Mouse (Mus musculus) neural tube, embryonic 11.5 days (tissue): ENCODE data around the gene Catspere2. TPM values are rescaled to one million over a fixed set of nuclear protein-coding genes. Genes with fewer than 3 reads are reported as not detected.
"Not testable (repeated sequence)": the region's sequence is repeated elsewhere in the genome, so short reads cannot be mapped to it uniquely, and the experiment has no call there.

Source experiments
- ATAC-seq: fragments of 200-750 bp; cut with Nextera tagmentation; 2 replicates; pipeline ENCODE4 v1.8.0; 2017; ENCODE audit warnings: moderate number of reproducible peaks, mild to moderate bottlenecking, moderate TSS enrichment, moderate library complexity; ENCODE audit not compliant: insufficient read depth, low FRiP score, low TSS enrichment
- DNase-seq: peaks from one replicate; pipeline ENCODE4 v3.0.0-alpha.2; 2015; ENCODE audit warnings: low spot score
- H3K27ac ChIP-seq: fragments of 300-500 bp; sonication (generic); 2 replicates; pipeline ENCODE4 v1.5.1; 2014; ENCODE audit warnings: low read depth, mild to moderate bottlenecking, low read length
- H3K27me3 ChIP-seq: fragments of 300-500 bp; sonication (generic); 2 replicates; pipeline ENCODE4 v1.6.1; 2014; ENCODE audit warnings: mild to moderate bottlenecking, low read length, mixed read lengths; ENCODE audit not compliant: control insufficient read depth, insufficient read depth
- H3K36me3 ChIP-seq: fragments of 300-500 bp; sonication (generic); 2 replicates; pipeline ENCODE4 v1.6.1; 2014; ENCODE audit warnings: mild to moderate bottlenecking, low read length, moderate library complexity, mixed read lengths; ENCODE audit not compliant: control insufficient read depth, insufficient read depth
- H3K4me1 ChIP-seq: fragments of 300-500 bp; sonication (generic); 2 replicates; pipeline ENCODE4 v1.6.1; 2014; ENCODE audit warnings: low read length, mixed read lengths; ENCODE audit not compliant: control insufficient read depth, insufficient read depth
- H3K4me2 ChIP-seq: fragments of 300-500 bp; sonication (generic); 2 replicates; pipeline ENCODE4 v1.6.1; 2014; ENCODE audit warnings: low read depth, mild to moderate bottlenecking, moderate library complexity
- H3K4me3 ChIP-seq: fragments of 300-500 bp; sonication (generic); 2 replicates; pipeline ENCODE4 v1.5.1; 2014; ENCODE audit warnings: low read depth, low read length
- H3K9ac ChIP-seq: fragments of 300-500 bp; sonication (generic); 2 replicates; pipeline ENCODE4 v1.6.1; 2014; ENCODE audit warnings: mild to moderate bottlenecking, low read length
- H3K9me3 ChIP-seq: fragments of 300-500 bp; sonication (generic); 2 replicates; pipeline ENCODE4 v1.6.1; 2016; ENCODE audit warnings: low read length; ENCODE audit not compliant: control insufficient read depth
- WGBS: fragments of 180-500 bp; shearing (Covaris S2); extraction: QIAGEN DNeasy Blood & Tissue Kit; methylation state at CpG from one replicate; pipeline ENCODE4 v1.1.7; 2014; 5-methylcytosine and 5-hydroxymethylcytosine counted together
- polyA plus RNA-seq: library from polyadenylated mRNA; unstranded; fragments of >200 nt; fragmentation: Nextera tagmentation; extraction: Ambion mirVana; gene quantifications from 2 replicates; pipeline ENCODE4 v1.2.1, GENCODE M21; 2014

The Catspere2 gene
- 0.09 and 0.11 TPM in 2 replicates for polyA plus RNA-seq

DNA sequence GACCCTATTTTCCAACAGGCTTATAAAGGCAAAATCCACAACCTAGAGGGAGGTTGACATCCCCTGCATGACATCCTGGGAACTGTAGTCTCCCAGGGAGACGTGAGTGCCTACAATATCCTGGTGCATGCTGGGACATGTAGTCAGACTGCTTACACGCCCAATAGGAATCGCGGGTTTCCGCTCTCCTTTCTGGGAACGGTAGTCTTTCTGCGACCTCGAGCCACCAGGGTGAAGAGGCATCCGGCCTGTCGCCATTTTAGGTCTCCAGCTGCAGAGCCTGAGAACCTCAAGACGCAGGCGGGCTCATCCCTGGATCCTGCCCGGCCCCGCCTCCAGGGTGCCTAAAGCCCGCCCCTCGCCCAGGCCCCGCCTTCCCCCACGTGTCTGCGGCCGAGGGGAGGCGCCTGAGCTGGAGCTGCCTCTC lies at the start of gene Catspere2:
Gene Catspere2 (plus strand): TSS at position 400 of the 427 bp plus-strand sequence.
- H3K27ac ChIP-seq, H3K4me1 ChIP-seq, H3K36me3 ChIP-seq, H3K27me3 ChIP-seq, H3K9me3 ChIP-seq: not testable (repeated sequence)
- Histone ChIP-seq H3K9ac (peak within 1 kb of the TSS; percentile 37), H3K4me3 (peak within 1 kb of the TSS; percentile 53), H3K4me2 (peak within 1 kb of the TSS; percentile 49)
- DNase-seq: peak; percentile 90
- peak; percentile 97 for ATAC-seq
- whole genome bisulfite sequencing: under 1% methylated on average over 18 of the region's 21 CpGs

GRCm38 (mm10) chr1:177940422-177940977 lies 42.7 kb upstream of the Catspere2 start:
- ATAC-seq (0 out of 2 replicates have a peak, but pooled peaks have one; percentile 41), DNase-seq (peak; percentile 13)
- H3K36me3 ChIP-seq, H3K4me2 ChIP-seq, H3K9me3 ChIP-seq, H3K27ac ChIP-seq, H3K4me3 ChIP-seq, H3K9ac ChIP-seq, H3K27me3 ChIP-seq, H3K4me1 ChIP-seq: not testable (repeated sequence)
- 2% methylated on average over 3 of the region's 4 CpGs for WGBS

- WGBS: 72% methylated on average over 1 of the region's 1 CpGs
- Histone ChIP-seq H3K27me3 (no peaks in the 10 kb centered on the region), H3K9ac (no peak overlapping the region), H3K4me3 (no peak overlapping the region), H3K4me1 (no peaks in the 10 kb centered on the region), H3K36me3 (no peaks in the 10 kb centered on the region), H3K4me2 (no peak overlapping the region), H3K9me3 (no peaks in the 10 kb centered on the region), H3K27ac (no peak overlapping the region)
- DNase-seq (no peak), ATAC-seq (no peak)
These were observed 1.9 kb upstream of the Catspere2 start for GRCm38 (mm10) chr1:177981276-177981675.

GRCm38 (mm10) chr1:177983582-177983981 lies 359 bp downstream of the Catspere2 start:
- ATAC-seq: peak; percentile 64
- peak overlapping the region; percentile 53 for H3K4me3 ChIP-seq
- not testable (repeated sequence) for H3K36me3 ChIP-seq, H3K4me1 ChIP-seq, H3K27ac ChIP-seq, H3K27me3 ChIP-seq, DNase-seq, H3K9me3 ChIP-seq
- peak overlapping the region; percentile 49 for H3K4me2 ChIP-seq
- WGBS: under 1% methylated on average over 24 of the region's 41 CpGs
- H3K9ac ChIP-seq: peak overlapping the region; percentile 37

DNA sequence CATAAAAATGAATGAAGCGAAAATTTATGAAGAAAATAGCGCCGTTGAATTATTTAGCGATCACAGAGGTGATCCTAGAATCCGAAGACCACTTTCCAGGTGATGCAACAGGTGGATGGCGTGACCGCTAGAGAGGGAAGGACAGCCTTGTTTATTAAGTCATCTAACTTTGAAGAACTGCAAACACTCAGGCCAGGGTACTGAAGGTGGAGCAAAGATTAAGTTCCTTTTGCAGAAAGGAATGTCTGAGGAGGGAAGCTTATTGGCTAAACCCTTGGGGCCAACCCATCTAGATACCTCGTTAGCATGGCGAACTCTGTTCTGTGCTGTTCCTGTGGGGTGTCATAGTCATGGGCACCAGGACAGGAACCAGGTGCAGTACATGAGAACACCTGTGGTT lies 983 bp downstream of the Catspere2 start:
- H3K4me3 ChIP-seq: no peak overlapping the region
- H3K4me1 ChIP-seq: no peaks in the 10 kb centered on the region
- no peaks in the 10 kb centered on the region for H3K27me3 ChIP-seq
- H3K36me3 ChIP-seq: no peaks in the 10 kb centered on the region
- ATAC-seq (no peak), DNase-seq (no peak)
- 61% methylated on average over 9 of the region's 9 CpGs for WGBS
- no peak overlapping the region for H3K27ac ChIP-seq
- H3K9ac ChIP-seq: no peak overlapping the region
- no peak overlapping the region for H3K4me2 ChIP-seq
- no peaks in the 10 kb centered on the region for H3K9me3 ChIP-seq

GRCm38 (mm10) chr1:177987476-177987875 lies 4.3 kb downstream of the Catspere2 start:
- WGBS: 61% methylated on average over 1 of the region's 1 CpGs
- not testable (repeated sequence) for H3K27me3 ChIP-seq, H3K4me2 ChIP-seq, DNase-seq, H3K9ac ChIP-seq, H3K4me1 ChIP-seq, H3K36me3 ChIP-seq, H3K27ac ChIP-seq, H3K9me3 ChIP-seq, H3K4me3 ChIP-seq, ATAC-seq

GRCm38 (mm10) chr1:178072798-178073197 lies 89.6 kb downstream of the Catspere2 start:
- not testable (repeated sequence) for DNase-seq, H3K4me1 ChIP-seq, H3K27me3 ChIP-seq, H3K9ac ChIP-seq, H3K36me3 ChIP-seq, H3K9me3 ChIP-seq, ATAC-seq, H3K27ac ChIP-seq, H3K4me2 ChIP-seq, H3K4me3 ChIP-seq
- WGBS: 61% methylated on average over 4 of the region's 4 CpGs

DNA sequence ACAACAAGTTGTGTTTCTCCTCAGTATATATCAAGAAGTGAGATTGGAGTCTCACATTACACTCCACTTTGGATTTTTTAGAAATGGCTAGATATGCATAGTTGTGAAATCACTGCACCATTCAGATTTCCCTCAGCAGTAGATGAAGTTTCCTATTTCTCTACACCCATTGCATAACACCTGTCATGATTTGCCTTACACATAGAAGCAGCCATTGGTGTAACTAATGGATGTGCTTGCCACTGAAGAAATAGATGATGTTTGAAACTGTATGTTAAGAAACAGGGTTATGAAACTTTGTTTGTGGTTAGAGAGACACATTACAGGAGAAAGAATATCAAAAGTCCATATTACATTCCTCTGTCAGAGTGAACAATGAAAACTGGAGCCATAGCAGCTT lies 114.6 kb downstream of the Catspere2 start:
- not testable (repeated sequence) for ATAC-seq, H3K4me1 ChIP-seq, H3K9me3 ChIP-seq, H3K27ac ChIP-seq, H3K36me3 ChIP-seq, H3K27me3 ChIP-seq, DNase-seq, H3K4me3 ChIP-seq, H3K4me2 ChIP-seq, H3K9ac ChIP-seq

DNA sequence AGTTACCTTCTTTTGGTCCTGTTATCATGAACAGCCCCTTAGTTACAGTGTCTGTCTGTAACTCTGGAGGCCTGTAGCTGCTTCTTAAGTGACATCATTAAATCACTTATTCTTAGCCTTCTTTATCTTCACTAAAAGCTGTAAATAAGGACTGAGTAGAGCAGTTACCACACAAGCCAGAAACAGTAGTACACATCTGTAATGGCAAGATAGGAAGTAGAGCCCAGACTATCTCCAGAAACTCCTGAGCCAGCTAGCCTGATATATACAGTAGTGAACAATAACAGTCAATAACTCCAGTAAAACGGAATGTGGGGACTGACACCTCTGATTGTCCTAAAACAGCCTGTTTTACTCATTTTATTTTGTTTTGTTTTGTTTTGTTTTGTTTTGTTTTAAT lies 125.3 kb downstream of the Catspere2 start:
- not testable (repeated sequence) for H3K9me3 ChIP-seq, H3K27me3 ChIP-seq

More for the DNA sequence above, 125.3 kb downstream of the Catspere2 start:
- not testable (repeated sequence) for DNase-seq, H3K4me2 ChIP-seq, H3K9ac ChIP-seq, ATAC-seq, H3K27ac ChIP-seq, H3K4me3 ChIP-seq, H3K36me3 ChIP-seq, H3K4me1 ChIP-seq
- 83% methylated on average over 1 of the region's 1 CpGs for WGBS
